Mouse (Mus musculus) ovary, adult 10 weeks (tissue): ENCODE data around the gene Dph5. TPM values are rescaled to one million over a fixed set of nuclear protein-coding genes. Genes with fewer than 3 reads are reported as not detected.

ENCODE experiments used
- polyA plus RNA-seq: library from polyadenylated mRNA; stranded (reverse); fragments of 350-450 nt; fragmentation: Illumina TruSeq; extraction: RNeasy Lipid Tissue Mini Kit (QIAGEN cat#74804); gene quantifications from one replicate; pipeline ENCODE4 v1.2.3, GENCODE M21; 2014

Dph5 gene
- polyA plus RNA-seq, result 12.9 TPM

DNA sequence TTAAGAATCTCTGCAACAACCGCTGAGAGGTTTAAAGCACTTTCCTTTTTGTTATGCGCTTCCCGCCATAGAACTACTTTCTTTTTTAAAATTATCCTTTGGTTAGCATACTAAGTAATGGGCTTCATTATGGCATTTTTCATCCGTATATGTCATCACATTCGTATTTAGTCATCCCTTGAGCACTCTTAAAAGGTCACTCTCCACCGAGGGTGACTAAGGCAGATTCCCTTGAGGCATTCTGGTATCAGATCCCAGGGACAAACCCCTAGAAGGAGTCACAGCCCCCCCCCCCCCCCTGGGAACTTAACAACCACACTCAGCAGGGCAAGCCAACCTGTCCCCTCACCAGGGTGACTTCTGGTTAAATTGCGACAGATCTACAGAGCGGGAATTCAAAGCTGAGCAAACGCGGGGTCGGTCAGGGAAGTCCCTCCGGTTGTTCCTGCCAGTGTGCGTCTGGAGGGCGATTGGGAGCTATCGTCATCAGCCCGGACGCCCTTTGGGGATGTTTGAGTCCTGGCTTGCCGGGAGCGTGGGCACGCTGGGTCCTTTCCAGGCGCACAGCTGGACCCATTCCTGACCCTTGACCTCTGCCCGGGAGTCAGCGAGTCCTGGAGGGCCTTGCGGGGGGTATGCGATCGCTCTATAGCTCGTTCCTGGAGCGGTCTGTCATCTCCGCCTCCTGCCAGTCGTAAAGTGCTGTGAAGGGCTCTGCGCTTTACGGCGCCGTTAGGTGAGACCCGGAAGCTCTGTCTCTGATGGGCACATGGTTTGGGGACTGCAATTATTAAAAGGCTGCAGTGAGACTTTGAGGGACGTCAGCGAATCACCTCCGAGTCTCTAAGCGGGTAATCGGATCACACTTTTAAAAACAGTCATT, at the start of gene Dph5:
Gene Dph5 (plus strand): TSS at position 411 of the 883 bp plus-strand sequence.

Other genes starting within 250 kb of the Dph5 start
- gene S1pr1, start 172.8 kb upstream of the Dph5 start, polyA plus RNA-seq, result 41.5 TPM
- gene Slc30a7, start 119.6 kb downstream of the Dph5 start, polyA plus RNA-seq, result 51.5 TPM
- gene Extl2, start 119.6 kb downstream of the Dph5 start, polyA plus RNA-seq, result 38.5 TPM
- 35.1 TPM for gene Vcam1, start 241.9 kb downstream of the Dph5 start, polyA plus RNA-seq